Mouse (Mus musculus) hindbrain, postnatal 0 days (tissue): ENCODE measurements at regions not wholly inside any gene's neighbourhood (a gene's known extent, or its start where the extent isn't known, plus 50 kb on each side); places are given as distances from the start of the nearest gene placed in this dataset.
"Not testable (repeated sequence)": the region's sequence is repeated elsewhere in the genome, so short reads cannot be mapped to it uniquely, and the experiment has no call there.

Source experiments
- ATAC-seq: fragments of 200-750 bp; cut with Nextera tagmentation; 2 replicates; pipeline ENCODE4 v1.8.0; 2017; ENCODE audit warnings: mild to moderate bottlenecking, moderate TSS enrichment, moderate library complexity
- DNase-seq: peaks from one replicate; pipeline ENCODE4 v3.0.0-alpha.2; 2015; ENCODE audit warnings: low spot score
- H3K27ac ChIP-seq: fragments of 300-500 bp; sonication (generic); 2 replicates; pipeline ENCODE4 v1.5.1; 2014; ENCODE audit warnings: mild to moderate bottlenecking
- H3K27me3 ChIP-seq: fragments of 300-500 bp; sonication (generic); 2 replicates; pipeline ENCODE4 v1.6.1; 2014; ENCODE audit warnings: low read length, mixed read lengths; ENCODE audit not compliant: insufficient read depth
- H3K36me3 ChIP-seq: fragments of 300-500 bp; sonication (generic); 2 replicates; pipeline ENCODE4 v1.6.1; 2014; ENCODE audit warnings: low read length, mixed read lengths; ENCODE audit not compliant: insufficient read depth
- H3K4me1 ChIP-seq: fragments of 300-500 bp; sonication (generic); 2 replicates; pipeline ENCODE4 v1.6.1; 2014; ENCODE audit warnings: antibody characterized with exemption, low read length, mixed read lengths; ENCODE audit not compliant: insufficient read depth
- H3K4me2 ChIP-seq: fragments of 300-500 bp; sonication (generic); 2 replicates; pipeline ENCODE4 v1.6.1; 2014; ENCODE audit warnings: low read depth, mild to moderate bottlenecking, low read length, moderate library complexity, mixed read lengths
- H3K4me3 ChIP-seq: fragments of 300-500 bp; sonication (generic); 2 replicates; pipeline ENCODE4 v1.5.1; 2014; ENCODE audit warnings: low read length
- H3K9ac ChIP-seq: fragments of 300-500 bp; sonication (generic); replicated peaks from 2 replicates; pipeline ENCODE4 v1.6.1; 2014; ENCODE audit warnings: mild to moderate bottlenecking, low read length, moderate library complexity, mixed read lengths
- H3K9me3 ChIP-seq: fragments of 300-500 bp; sonication (generic); 2 replicates; pipeline ENCODE4 v1.6.1; 2016; ENCODE audit warnings: low read length, mixed read lengths
- CTCF ChIP-seq: IDR thresholded peaks from 2 replicates; pipeline ENCODE4 v1.5.1; 2016; ENCODE audit warnings: antibody characterized with exemption, control low read depth, low read depth
- whole genome bisulfite sequencing: fragments of 180-500 bp; shearing (Covaris S2); extraction: QIAGEN DNeasy Blood & Tissue Kit; methylation state at CpG from one replicate; pipeline ENCODE4 v1.1.7; 2014; 5-methylcytosine and 5-hydroxymethylcytosine counted together

DNA sequence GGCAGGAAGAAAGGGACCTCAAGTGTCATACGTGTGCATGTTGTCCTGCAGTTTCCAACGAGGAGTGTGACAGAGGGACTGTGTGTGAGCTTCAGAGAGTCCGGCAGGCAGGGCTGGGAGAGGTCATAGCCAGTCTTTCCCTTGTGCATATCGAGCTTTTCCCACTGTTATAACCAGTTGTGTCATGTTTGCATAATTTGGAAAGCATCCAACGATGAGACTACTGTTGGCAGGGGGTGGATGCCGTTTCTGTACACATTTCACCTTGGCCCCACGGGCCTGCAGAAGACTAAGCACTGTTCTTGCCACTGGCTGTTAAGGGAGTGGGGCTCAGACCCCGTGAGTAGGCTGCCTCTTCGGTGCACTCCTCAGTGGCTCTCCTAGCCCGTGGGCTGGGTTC, 174.2 kb downstream of the Katnal1 start:
- 61% methylated on average over 10 of the region's 10 CpGs for WGBS
- Histone ChIP-seq H3K4me3 (no peak overlapping the region), H3K27me3 (no peaks in the 10 kb centered on the region), H3K4me1 (no peaks in the 10 kb centered on the region), H3K36me3 (no peaks in the 10 kb centered on the region), H3K9ac (no peak overlapping the region), H3K27ac (no peak overlapping the region), H3K4me2 (no peak overlapping the region), H3K9me3 (no peaks in the 10 kb centered on the region)
- ATAC-seq (no peak), DNase-seq (no peak)
- TF ChIP-seq CTCF: no peak

DNA sequence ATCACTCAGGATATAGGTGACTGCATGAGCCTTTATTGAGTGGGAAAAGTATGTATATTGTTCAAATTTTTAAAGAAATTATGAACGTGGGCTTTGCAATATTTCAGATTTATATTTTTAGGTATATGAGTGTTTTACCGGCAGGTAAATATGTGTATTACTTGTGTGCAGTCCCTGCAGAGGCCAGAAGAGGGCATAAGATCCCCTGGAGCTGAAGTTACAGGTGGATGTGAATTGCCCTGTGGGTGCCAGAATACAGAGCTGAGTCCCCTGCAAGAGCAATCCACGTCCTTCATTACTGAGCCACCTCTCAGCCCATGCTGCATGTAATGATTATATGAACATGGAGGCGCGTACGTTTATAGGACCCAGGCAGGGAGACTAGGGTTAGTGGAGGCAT, 174.8 kb downstream of the Katnal1 start:
- Histone ChIP-seq H3K36me3 (no peaks in the 10 kb centered on the region), H3K4me2 (no peak overlapping the region), H3K4me3 (no peak overlapping the region), H3K27ac (no peak overlapping the region), H3K9me3 (no peaks in the 10 kb centered on the region), H3K9ac (no peak overlapping the region), H3K4me1 (no peaks in the 10 kb centered on the region), H3K27me3 (no peaks in the 10 kb centered on the region)
- WGBS: 93% methylated on average over 6 of the region's 6 CpGs
- ATAC-seq (no peak), DNase-seq (no peak)
- peak; percentile 22 for TF ChIP-seq CTCF

DNA sequence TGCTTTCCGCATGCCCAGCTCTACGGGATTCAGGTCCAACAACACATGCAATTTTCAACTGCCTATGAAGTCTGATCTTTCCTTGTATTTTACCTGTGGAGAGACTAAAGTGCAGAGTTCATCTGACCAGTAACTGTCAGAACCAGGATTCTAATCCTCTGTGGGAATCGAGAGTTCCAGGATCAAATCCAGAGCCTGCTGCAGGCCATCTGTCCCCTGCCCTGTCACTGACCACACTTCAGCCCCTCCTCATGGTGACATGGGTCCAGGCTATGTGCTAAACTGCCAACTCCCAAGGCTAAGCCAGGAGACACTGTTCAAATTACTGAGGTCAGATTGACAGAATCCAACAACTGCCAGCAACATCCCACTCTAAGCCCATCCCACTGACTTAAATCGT, 175.7 kb downstream of the Katnal1 start:
- DNase-seq (no peak), ATAC-seq (no peak)
- Histone ChIP-seq H3K4me3 (no peak overlapping the region), H3K27ac (no peak overlapping the region), H3K4me1 (no peaks in the 10 kb centered on the region), H3K9ac (no peak overlapping the region), H3K9me3 (no peaks in the 10 kb centered on the region), H3K27me3 (no peaks in the 10 kb centered on the region), H3K4me2 (no peak overlapping the region), H3K36me3 (no peaks in the 10 kb centered on the region)
- 76% methylated on average over 4 of the region's 4 CpGs for WGBS
- TF ChIP-seq CTCF: no peak

DNA sequence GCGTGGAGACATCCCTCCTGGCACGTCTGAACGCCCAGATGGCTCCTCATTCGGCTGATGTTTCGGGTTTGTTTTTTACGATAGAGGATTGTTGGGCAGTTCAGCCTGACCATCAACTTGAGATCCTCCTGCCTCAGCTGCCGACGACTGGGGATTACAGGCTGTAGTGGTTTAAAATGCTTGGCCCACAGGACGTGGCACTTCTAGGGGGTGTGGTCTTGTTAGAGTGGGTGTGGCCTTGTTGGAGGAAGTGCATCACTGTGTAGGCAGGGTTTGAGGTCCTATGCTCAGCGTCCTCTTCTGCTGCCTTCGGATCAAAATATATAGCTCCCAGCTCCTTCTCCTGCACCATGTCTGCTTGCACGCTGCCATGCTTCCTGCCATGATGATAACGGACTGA, 177.1 kb downstream of the Katnal1 start:
- 91% methylated on average over 13 of the region's 13 CpGs for WGBS
- H3K27me3 ChIP-seq: no peaks in the 10 kb centered on the region
- ATAC-seq: no peak

DNA sequence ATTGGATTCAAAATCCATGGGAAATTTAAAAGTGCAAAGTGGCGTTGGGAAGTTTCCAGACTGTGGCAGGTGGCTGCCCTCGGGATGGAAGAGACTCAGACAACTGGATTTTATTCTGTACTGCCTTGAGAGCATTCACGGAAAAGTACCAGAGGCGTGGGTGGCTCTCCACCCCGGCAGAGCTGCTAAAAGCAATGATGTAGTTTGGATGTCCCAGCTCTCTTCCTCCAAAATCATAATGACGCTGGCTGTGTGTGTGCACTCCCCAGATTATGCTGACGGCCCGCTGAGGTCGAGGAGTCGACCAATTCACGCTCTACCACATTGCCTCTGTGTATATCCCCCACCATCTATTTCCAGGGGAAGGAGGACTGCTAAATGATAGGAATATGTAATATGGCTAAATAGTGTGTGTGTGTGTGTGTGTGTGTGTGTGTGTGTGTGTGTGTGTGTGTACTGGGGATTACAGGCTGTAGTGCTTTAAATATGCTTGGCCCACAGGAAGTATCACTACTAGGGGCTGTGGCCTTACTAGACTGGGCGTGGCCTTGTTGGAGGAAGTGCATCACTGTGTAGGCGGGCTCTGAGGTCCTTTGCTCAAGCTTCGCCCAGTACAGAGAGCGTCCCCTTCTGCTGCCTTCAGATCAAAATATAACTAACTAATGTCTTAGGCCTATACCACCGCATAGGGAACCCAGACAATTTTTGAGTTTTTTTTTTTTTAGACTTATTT, 179.0 kb downstream of the Katnal1 start:
- no peak overlapping the region for H3K4me2 ChIP-seq
- no peak overlapping the region for H3K9ac ChIP-seq
- ATAC-seq (no peak), DNase-seq (no peak)
- 79% methylated on average over 16 of the region's 16 CpGs for WGBS
- no peaks in the 10 kb centered on the region for H3K36me3 ChIP-seq
- no peaks in the 10 kb centered on the region for H3K9me3 ChIP-seq
- H3K4me1 ChIP-seq: no peaks in the 10 kb centered on the region
- no peak for TF ChIP-seq CTCF
- H3K4me3 ChIP-seq: no peak overlapping the region
- H3K27me3 ChIP-seq: no peaks in the 10 kb centered on the region
- no peak overlapping the region for H3K27ac ChIP-seq

More for the DNA sequence above, 177.1 kb downstream of the Katnal1 start:
- no peaks in the 10 kb centered on the region for H3K36me3 ChIP-seq
- no peak overlapping the region for H3K9ac ChIP-seq
- TF ChIP-seq CTCF: no peak
- no peaks in the 10 kb centered on the region for H3K9me3 ChIP-seq
- H3K4me3 ChIP-seq: no peak overlapping the region
- no peak for DNase-seq
- no peaks in the 10 kb centered on the region for H3K4me1 ChIP-seq
- H3K4me2 ChIP-seq: no peak overlapping the region
- no peak overlapping the region for H3K27ac ChIP-seq

DNA sequence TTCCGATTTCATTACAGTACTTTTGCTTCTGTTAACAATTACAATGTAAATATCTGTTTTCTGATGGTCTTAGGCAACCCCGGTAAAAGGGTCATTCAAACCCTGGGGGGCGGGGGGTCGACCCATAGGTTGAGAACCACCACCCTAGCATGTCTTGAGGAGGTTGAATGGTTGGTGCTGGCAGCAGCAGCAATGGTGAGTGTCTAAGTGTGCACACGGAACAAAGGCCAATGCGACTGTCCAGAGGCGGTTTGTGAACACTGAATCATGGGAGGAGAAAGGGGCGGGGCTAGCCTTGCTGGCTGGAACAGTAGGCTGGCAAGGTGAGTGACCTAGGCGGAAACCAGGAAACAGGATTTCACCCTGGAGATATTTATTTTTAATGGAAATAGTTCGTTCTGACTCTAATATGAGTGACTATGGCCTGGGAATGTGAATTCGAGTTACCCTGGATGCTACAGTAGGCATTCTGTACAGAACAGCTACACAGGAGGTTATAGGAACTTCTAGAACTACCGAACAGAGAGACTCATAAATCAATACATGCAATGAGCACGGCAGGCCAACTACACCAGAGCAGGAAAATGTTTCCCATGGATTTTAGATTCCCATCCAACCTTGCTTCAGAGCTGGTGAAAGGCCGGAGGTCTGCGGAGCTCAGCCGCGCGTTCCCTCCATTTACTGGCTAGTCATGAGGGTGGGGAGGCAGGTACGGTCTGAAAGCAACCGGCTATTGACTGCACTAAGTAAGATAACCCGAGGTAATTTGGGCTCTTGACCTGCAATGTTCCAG, 181.0 kb downstream of the Katnal1 start:
- DNase-seq: no peak
- ATAC-seq: no peak
- Histone ChIP-seq H3K4me3 (no peak overlapping the region), H3K27me3 (no peaks in the 10 kb centered on the region), H3K4me1 (no peaks in the 10 kb centered on the region), H3K9me3 (no peaks in the 10 kb centered on the region), H3K4me2 (no peak overlapping the region), H3K9ac (no peak overlapping the region), H3K36me3 (no peaks in the 10 kb centered on the region), H3K27ac (no peak overlapping the region)
- WGBS: 89% methylated on average over 21 of the region's 21 CpGs
- TF ChIP-seq CTCF: no peak

DNA sequence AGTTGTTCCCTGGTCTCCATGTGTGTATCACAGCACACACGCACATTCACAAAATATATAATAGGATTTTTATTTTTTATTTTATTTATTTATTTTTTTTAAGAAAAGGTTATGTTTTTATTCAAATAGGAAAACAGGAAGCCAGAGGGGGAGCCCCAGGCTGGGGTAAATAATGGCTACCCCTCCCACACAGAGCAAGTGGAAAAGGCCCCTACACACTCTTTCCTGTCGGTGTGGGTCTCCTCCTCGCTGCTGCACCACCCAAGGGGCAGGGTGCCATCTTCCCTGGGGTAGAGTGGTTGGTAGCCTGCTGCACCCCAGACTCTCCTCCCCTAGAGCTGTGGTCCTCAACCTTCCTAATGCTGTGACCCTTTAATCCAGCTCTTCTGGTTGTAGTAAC, 181.6 kb downstream of the Katnal1 start:
- Histone ChIP-seq H3K4me3 (no peak overlapping the region), H3K27me3 (no peaks in the 10 kb centered on the region), H3K4me1 (no peaks in the 10 kb centered on the region), H3K9me3 (no peaks in the 10 kb centered on the region), H3K36me3 (no peaks in the 10 kb centered on the region), H3K27ac (no peak overlapping the region), H3K4me2 (no peak overlapping the region), H3K9ac (no peak overlapping the region)
- TF ChIP-seq CTCF: no peak
- WGBS: 74% methylated on average over 3 of the region's 3 CpGs
- DNase-seq (no peak), ATAC-seq (no peak)

DNA sequence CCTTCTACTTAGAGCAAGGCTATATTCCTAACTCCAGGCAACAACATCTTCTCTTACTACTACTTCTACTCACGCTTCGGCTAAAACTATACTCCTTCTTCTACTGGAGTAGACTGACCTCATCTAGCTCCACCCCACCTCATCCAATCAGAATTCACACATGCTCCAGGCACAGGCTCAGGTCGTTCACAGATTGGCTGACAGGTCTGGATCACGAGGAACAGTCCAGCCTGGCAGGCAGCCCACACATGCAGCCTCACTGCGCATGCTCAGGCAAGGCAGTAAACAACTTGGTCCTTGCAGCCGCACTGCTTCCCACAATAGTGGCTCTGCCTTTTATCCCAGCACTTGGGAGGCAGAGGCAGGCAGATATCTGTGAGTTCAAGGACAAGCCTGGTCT, 182.4 kb downstream of the Katnal1 start:
- not testable (repeated sequence) for H3K36me3 ChIP-seq, H3K9me3 ChIP-seq, H3K9ac ChIP-seq, H3K4me1 ChIP-seq, H3K4me2 ChIP-seq, ATAC-seq, H3K27ac ChIP-seq, H3K27me3 ChIP-seq, H3K4me3 ChIP-seq, DNase-seq
- 61% methylated on average over 6 of the region's 6 CpGs for WGBS
